Mouse (Mus musculus) heart, postnatal 0 days (tissue): ENCODE data around the gene St13.

ENCODE experiments used
- CTCF ChIP-seq: IDR thresholded peaks from 2 replicates; pipeline ENCODE4 v1.5.1; 2016; ENCODE audit warnings: antibody characterized with exemption, control low read depth, low read depth
- EP300 ChIP-seq: IDR thresholded peaks from 2 replicates; pipeline ENCODE4 v1.6.1; 2016; ENCODE audit warnings: antibody characterized with exemption, low read depth

DNA sequence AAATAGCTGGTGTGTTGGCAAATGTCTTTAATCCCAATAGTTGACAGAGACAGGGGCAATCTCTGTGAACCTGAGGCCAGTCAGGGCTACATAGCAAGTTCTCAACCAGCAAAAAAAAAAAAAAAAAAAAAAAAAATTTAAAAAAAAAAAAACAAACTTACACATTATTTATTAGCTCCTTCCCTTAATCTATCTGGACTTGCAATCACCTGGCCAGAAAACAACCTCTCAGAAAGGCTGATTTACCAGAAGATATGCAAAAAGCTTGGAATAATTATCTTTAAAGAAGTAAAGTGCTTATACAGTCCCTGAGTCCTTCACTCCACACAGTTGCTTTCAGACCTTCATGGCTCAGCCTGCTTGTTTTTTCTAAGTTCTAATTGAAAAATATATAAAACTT, 1.7 kb downstream of the St13 start:
- TF ChIP-seq CTCF: no peak
- no peak for TF ChIP-seq EP300
